Mouse (Mus musculus) urinary bladder, adult 2 months (tissue): ENCODE results near the gene Zscan4-ps2. TPM values are rescaled to one million over a fixed set of nuclear protein-coding genes. Genes with fewer than 3 reads are reported as not detected.
"Not testable (repeated sequence)": the region's sequence is repeated elsewhere in the genome, so short reads cannot be mapped to it uniquely, and the experiment has no call there.

ENCODE experiments used
- DNase-seq: peaks from one replicate; pipeline ENCODE4 v3.0.0; 2022; ENCODE audit warnings: low spot score
- polyA plus RNA-seq: library from polyadenylated mRNA; depleted of rRNA; stranded (reverse); fragments of >200 nt; gene quantifications from 2 replicates; pipeline ENCODE4 v1.2.3, GENCODE M21; 2012; rRNA removed

The Zscan4-ps2 gene
- polyA plus RNA-seq = not detected in 2 replicates

- not testable (repeated sequence) for DNase-seq
These were observed at the start of gene Zscan4-ps2 for GRCm38 (mm10) chr7:11514010-11514409. Gene Zscan4-ps2, plus strand, starts transcription at chr7:11514310.

Other genes with a start within 250 kb of the Zscan4-ps2 start
- not detected in 2 replicates for gene Zscan4e, start 203.6 kb upstream of the Zscan4-ps2 start, polyA plus RNA-seq
- not detected in 2 replicates for gene Zscan4f, start 116.4 kb upstream of the Zscan4-ps2 start, polyA plus RNA-seq
- gene Zscan4-ps3, start 95.0 kb downstream of the Zscan4-ps2 start, polyA plus RNA-seq = not detected in 2 replicates
- gene Vmn1r72, start 165.8 kb downstream of the Zscan4-ps2 start, polyA plus RNA-seq = not detected in 2 replicates
- gene Vmn1r73, start 216.0 kb downstream of the Zscan4-ps2 start, polyA plus RNA-seq = not detected in 2 replicates